Comparison of ENCODE assay signal across 9 mouse cellular contexts in genomic region chr5:115431898-115432259, GRCm38 (mm10). TPM values are rescaled to one million over a fixed set of nuclear protein-coding genes. Genes with fewer than 3 reads are reported as not detected.
A peak's percentile ranks its signal among the peaks of the same experiment; 100 is the strongest.
DNase-seq lines count a peak whose midpoint lies in the region; ATAC-seq lines count a peak whose summit lies in the region.
"Had no signal": no experiment of that assay in that cellular context is flagged by ENCODE, and none has a peak within 500 bp of the region (broad histone marks: within the 10 kb centered on the region; RNA-seq: fewer than 3 reads in every experiment).

No protein-coding gene starts in this region.

- H3K27ac ChIP-seq in neural tube, embryonic 11.5 days (ENCODE audit: low read depth, low read length): peak overlapping the region; percentile 100
- H3K27ac ChIP-seq in forebrain, embryonic 16.5 days (ENCODE audit: low read length): peak overlapping the region; percentile 93
- peak overlapping the region; percentile 28; the same call in 1 of the 2 replicates for H3K27ac ChIP-seq in limb, embryonic 13.5 days
- no peak overlapping the region for H3K27ac ChIP-seq in stomach, embryonic 16.5 days (ENCODE audit: low read length)

- H3K9me3 ChIP-seq in neural tube, embryonic 11.5 days (ENCODE audit: control insufficient read depth, low read length): no peaks in the 10 kb centered on the region
- H3K9me3 ChIP-seq in forebrain, embryonic 16.5 days (ENCODE audit: control insufficient read depth, low read length): no peaks in the 10 kb centered on the region
- H3K9me3 ChIP-seq in limb, embryonic 13.5 days: no peaks in the 10 kb centered on the region
- no peaks in the 10 kb centered on the region for H3K9me3 ChIP-seq in stomach, embryonic 16.5 days (replicated peaks; ENCODE audit: control insufficient read depth, low read length)

- no peak for DNase-seq in neural tube, embryonic 11.5 days (ENCODE audit: low spot score)
- DNase-seq in neural tube, embryonic 10.5 days (ENCODE audit: extremely low spot score, low spot score): no peak
- DNase-seq in adipocyte (ENCODE audit: low spot score): no peak
- DNase-seq in embryo, embryonic 10 days (ENCODE audit: low spot score): no peak
- DNase-seq: heart, adult 18-20 months; right cerebral cortex, postnatal 14 days had no signal

- H3K9ac ChIP-seq in neural tube, embryonic 11.5 days (ENCODE audit: low read length): peak overlapping the region; percentile 100
- peak overlapping the region; percentile 100 for H3K9ac ChIP-seq in forebrain, embryonic 16.5 days (replicated peaks; ENCODE audit: low read depth, low read length)
- peak overlapping the region; percentile 98 for H3K9ac ChIP-seq in limb, embryonic 13.5 days
- peak overlapping the region; percentile 9; the same call in 1 of the 2 replicates for H3K9ac ChIP-seq in stomach, embryonic 16.5 days (ENCODE audit: low read length)

- no peak for ATAC-seq in neural tube, embryonic 11.5 days (ENCODE audit: insufficient read depth, low FRiP score, low TSS enrichment)
- no peak for ATAC-seq in forebrain, embryonic 16.5 days
- ATAC-seq in limb, embryonic 13.5 days (ENCODE audit: low FRiP score, low read depth): no peak
- no peak for ATAC-seq in stomach, embryonic 16.5 days (ENCODE audit: insufficient read depth, low FRiP score)

- H3K27me3 ChIP-seq in neural tube, embryonic 11.5 days (ENCODE audit: control insufficient read depth, insufficient read depth, low read length): no peaks in the 10 kb centered on the region
- no peaks in the 10 kb centered on the region for H3K27me3 ChIP-seq in forebrain, embryonic 16.5 days (replicated peaks; ENCODE audit: control insufficient read depth, insufficient read depth, low read length)
- H3K27me3 ChIP-seq in limb, embryonic 13.5 days: no peaks in the 10 kb centered on the region; the same call in 1 of the 2 replicates
- H3K27me3 ChIP-seq in stomach, embryonic 16.5 days (ENCODE audit: control insufficient read depth, insufficient read depth, low read length): peaks cover 3% of the 10 kb centered on the region

- peak overlapping the region; percentile 97 for H3K4me2 ChIP-seq in neural tube, embryonic 11.5 days (ENCODE audit: low read depth)
- H3K4me2 ChIP-seq in forebrain, embryonic 16.5 days (ENCODE audit: low read length): peak overlapping the region; percentile 92
- H3K4me2 ChIP-seq in limb, embryonic 13.5 days (replicated peaks): peak overlapping the region; percentile 96
- no peak overlapping the region for H3K4me2 ChIP-seq in stomach, embryonic 16.5 days (ENCODE audit: low read depth, low read length)

- H3K36me3 ChIP-seq in neural tube, embryonic 11.5 days (ENCODE audit: control insufficient read depth, insufficient read depth, low read length): no peaks in the 10 kb centered on the region; the same call in none of the 2 replicates
- H3K36me3 ChIP-seq in forebrain, embryonic 16.5 days (ENCODE audit: control insufficient read depth, insufficient read depth): peaks cover 2% of the 10 kb centered on the region; the same call in 1 of the 2 replicates
- peaks cover 22% of the 10 kb centered on the region for H3K36me3 ChIP-seq in limb, embryonic 13.5 days
- H3K36me3 ChIP-seq in stomach, embryonic 16.5 days (ENCODE audit: control insufficient read depth, insufficient read depth, low read length): 0 out of 2 replicates have a peak, but pooled peaks cover 3% of the 10 kb centered on the region

- WGBS in neural tube, embryonic 11.5 days: 15% methylated on average over 7 of the region's 7 CpGs
- WGBS in forebrain, embryonic 16.5 days: 5% methylated on average over 7 of the region's 7 CpGs
- 43% methylated on average over 7 of the region's 7 CpGs for WGBS in limb, embryonic 13.5 days
- WGBS in stomach, embryonic 16.5 days: 36% methylated on average over 7 of the region's 7 CpGs

- H3K4me1 ChIP-seq in neural tube, embryonic 11.5 days (ENCODE audit: control insufficient read depth, insufficient read depth, low read length): peaks cover 53% of the 10 kb centered on the region
- H3K4me1 ChIP-seq in forebrain, embryonic 16.5 days (replicated peaks; ENCODE audit: control insufficient read depth, insufficient read depth, low read length): peaks cover 77% of the 10 kb centered on the region
- H3K4me1 ChIP-seq in limb, embryonic 13.5 days: peaks cover 74% of the 10 kb centered on the region
- peaks cover 48% of the 10 kb centered on the region for H3K4me1 ChIP-seq in stomach, embryonic 16.5 days (ENCODE audit: control insufficient read depth, insufficient read depth, low read length)

- peak overlapping the region; percentile 100 for H3K4me3 ChIP-seq in neural tube, embryonic 11.5 days (ENCODE audit: low read depth, low read length)
- peak overlapping the region; percentile 97 for H3K4me3 ChIP-seq in forebrain, embryonic 16.5 days (replicated peaks; ENCODE audit: low read length)
- H3K4me3 ChIP-seq in limb, embryonic 13.5 days: peak overlapping the region; percentile 96
- no peak overlapping the region for H3K4me3 ChIP-seq in stomach, embryonic 16.5 days (replicated peaks; ENCODE audit: low read length)

RNA-seq across cellular contexts. Expression of gene Msi1, which starts 2.5 kb away (rescaled TPM):
- polyA plus RNA-seq in neural tube, embryonic 11.5 days (2014; fragmentation: Nextera tagmentation; extraction: Ambion mirVana): 138 and 147 TPM in 2 replicates
- 53.9 and 62.2 TPM in 2 replicates for polyA plus RNA-seq in forebrain, embryonic 16.5 days (2015; fragmentation: Nextera tagmentation; extraction: Ambion mirVana)
- 18.2 and 18.4 TPM in 2 replicates for polyA plus RNA-seq in limb, embryonic 13.5 days (2015; fragmentation: Nextera tagmentation; extraction: Ambion mirVana)
- polyA plus RNA-seq in stomach, embryonic 16.5 days (2015; fragmentation: Nextera tagmentation; extraction: Ambion mirVana): 3.5 and 4.9 TPM in 2 replicates

RNA-seq across cellular contexts. Expression of gene Pla2g1b, which starts 34.2 kb away (rescaled TPM):
- not detected in 2 replicates for polyA plus RNA-seq in neural tube, embryonic 11.5 days (2014; fragmentation: Nextera tagmentation; extraction: Ambion mirVana)
- not detected in 2 replicates for polyA plus RNA-seq in forebrain, embryonic 16.5 days (2015; fragmentation: Nextera tagmentation; extraction: Ambion mirVana)
- not detected in 2 replicates for polyA plus RNA-seq in limb, embryonic 13.5 days (2015; fragmentation: Nextera tagmentation; extraction: Ambion mirVana)
- 16.6 and 20.5 TPM in 2 replicates for polyA plus RNA-seq in stomach, embryonic 16.5 days (2015; fragmentation: Nextera tagmentation; extraction: Ambion mirVana)

RNA-seq across cellular contexts. Expression of gene Sirt4, which starts 52.6 kb away (rescaled TPM):
- 15.5 and 23.5 TPM in 2 replicates for polyA plus RNA-seq in neural tube, embryonic 11.5 days (2014; fragmentation: Nextera tagmentation; extraction: Ambion mirVana)
- 32.7 and 37.6 TPM in 2 replicates for polyA plus RNA-seq in forebrain, embryonic 16.5 days (2015; fragmentation: Nextera tagmentation; extraction: Ambion mirVana)
- 25.8 and 27.5 TPM in 2 replicates for polyA plus RNA-seq in limb, embryonic 13.5 days (2015; fragmentation: Nextera tagmentation; extraction: Ambion mirVana)
- polyA plus RNA-seq in stomach, embryonic 16.5 days (2015; fragmentation: Nextera tagmentation; extraction: Ambion mirVana): 24.4 and 28.0 TPM in 2 replicates

Comparison
In these comparisons a context has a peak if more than half of its experiments do, and no peak if none do; other contexts are left out.
1. H3K9ac ChIP-seq: peak in every context shown above with its lines; median percentile 100 in neural tube, embryonic 11.5 days; 100 in forebrain, embryonic 16.5 days; 98 in limb, embryonic 13.5 days; 9 in stomach, embryonic 16.5 days.
2. RNA of gene Pla2g1b, which starts 34.2 kb away (polyA plus RNA-seq): 16.6 to 20.5 TPM in stomach, embryonic 16.5 days; not detected in neural tube, embryonic 11.5 days, not detected in forebrain, embryonic 16.5 days and not detected in limb, embryonic 13.5 days; every median in the first group is over 10 times any median in the second.